Mouse (Mus musculus) granulocyte monocyte progenitor cell, adult 5-6 weeks (primary cell): ENCODE results near the gene Iqgap1. TPM values are rescaled to one million over a fixed set of nuclear protein-coding genes. Genes with fewer than 3 reads are reported as not detected.

Source experiments
- ATAC-seq: replicated peaks from 2 replicates; pipeline ENCODE4 v1.8.0; 2016; ENCODE audit warnings: mild to moderate bottlenecking, moderate TSS enrichment, inconsistent platforms; ENCODE audit not compliant: poor library complexity, severe bottlenecking
- total RNA-seq, 2 experiments: library from RNA; stranded (forward) in 1 of 2; stranded (reverse) in 1 of 2; fragments of 200-712, 200-1000 nt in 1 of 2; fragments of >200 nt in 1 of 2; fragmentation: Nextera tagmentation in 1 of 2; gene quantifications; 2 replicates each; pipeline ENCODE4 v1.2.3; 2014 to 2017

The Iqgap1 gene
- total RNA-seq, 2 experiments from 2014 or later, result 92.9 to 95.4 TPM

GRCm38 (mm10) chr7:80843910-80844640 lies 18.3 kb upstream of the Iqgap1 start:
- ATAC-seq, result no peak

DNA sequence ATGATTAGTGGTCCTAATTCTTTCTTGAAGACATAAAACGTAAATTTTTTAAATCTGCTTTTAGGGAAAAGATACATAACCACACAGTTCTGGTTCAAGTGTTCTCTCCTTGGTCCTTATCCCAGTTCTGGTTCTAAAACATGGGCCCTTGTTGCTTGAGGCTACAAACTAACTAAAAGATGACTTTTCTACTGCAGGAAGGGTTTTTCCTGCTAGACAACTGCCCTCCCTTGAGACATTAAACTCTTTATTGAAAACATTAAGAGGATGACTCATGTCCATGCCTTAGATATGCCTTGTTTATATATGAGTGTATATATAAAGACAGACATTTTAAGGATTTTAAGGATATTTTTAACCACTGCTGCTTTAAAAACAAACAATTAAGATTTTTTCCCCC lies 17.4 kb upstream of the Iqgap1 start:
- no peak for ATAC-seq

DNA sequence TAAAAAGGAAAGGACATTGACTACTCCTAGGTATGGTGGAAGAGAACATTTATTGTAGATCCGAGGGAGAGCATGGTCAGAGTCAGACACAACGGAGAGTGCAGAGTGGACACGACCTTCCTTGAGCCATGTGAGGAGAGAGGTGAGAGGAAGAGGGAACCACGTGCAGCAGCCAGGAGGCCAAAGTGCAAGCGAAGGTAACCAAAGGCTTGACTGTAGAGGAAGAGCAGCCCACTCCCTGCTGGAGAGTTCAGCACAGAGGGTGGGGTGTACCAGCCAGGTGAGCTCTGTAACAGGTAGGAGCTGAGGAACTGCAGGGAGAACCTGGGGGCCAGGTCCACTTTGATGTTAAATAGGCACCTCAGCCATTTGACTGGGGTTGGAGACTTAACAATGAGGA lies 16.4 kb upstream of the Iqgap1 start:
- ATAC-seq, result no peak

GRCm38 (mm10) chr7:80840937-80841336 lies 15.2 kb upstream of the Iqgap1 start:
- no peak for ATAC-seq

DNA sequence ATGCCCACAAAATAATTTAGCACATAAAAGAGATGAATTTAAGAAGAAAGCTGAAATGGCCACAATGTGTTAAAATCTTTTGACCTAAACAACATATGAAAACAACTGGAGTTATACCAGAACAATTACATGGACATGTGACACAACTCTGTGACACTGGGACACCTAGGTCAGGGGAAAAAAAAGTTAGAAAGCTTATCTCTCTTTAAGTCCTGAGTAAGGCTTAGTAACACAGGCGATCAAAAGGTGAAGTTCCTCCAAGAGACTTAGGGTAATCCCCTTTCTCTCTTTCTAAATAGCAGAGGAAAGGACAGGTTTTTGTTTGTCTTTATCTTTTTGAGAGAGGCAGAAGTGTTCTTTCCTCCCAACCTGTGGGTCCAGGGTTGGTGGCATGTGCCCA lies 14.5 kb upstream of the Iqgap1 start:
- ATAC-seq, result no peak

- no peak for ATAC-seq
Observed at GRCm38 (mm10) chr7:80839755-80840154, 14.0 kb upstream of the Iqgap1 start.

DNA sequence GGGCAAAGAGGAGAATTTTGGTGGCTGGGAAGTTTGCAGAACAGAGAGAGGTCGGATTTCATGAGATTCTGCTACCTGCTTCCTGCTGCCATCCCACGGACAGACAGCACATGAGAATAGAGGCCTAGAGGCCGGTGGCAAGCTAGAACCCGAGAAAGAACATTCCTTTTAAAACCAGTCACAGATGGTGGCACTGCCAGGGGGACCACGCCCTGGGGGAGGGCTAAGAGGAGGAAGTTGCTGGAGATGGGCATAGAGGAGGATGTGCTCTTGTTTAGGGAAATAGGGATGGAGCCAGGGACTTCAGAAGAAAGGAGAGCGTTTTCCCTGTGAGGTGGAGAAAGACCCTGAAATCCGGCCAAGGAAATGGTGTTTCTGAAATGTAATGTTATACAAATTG lies 12.5 kb upstream of the Iqgap1 start:
- ATAC-seq, result peak; percentile 65; the same call in 1 of the 2 replicates

- no peak for ATAC-seq
Observed at GRCm38 (mm10) chr7:80837736-80838135, 12.0 kb upstream of the Iqgap1 start.

DNA sequence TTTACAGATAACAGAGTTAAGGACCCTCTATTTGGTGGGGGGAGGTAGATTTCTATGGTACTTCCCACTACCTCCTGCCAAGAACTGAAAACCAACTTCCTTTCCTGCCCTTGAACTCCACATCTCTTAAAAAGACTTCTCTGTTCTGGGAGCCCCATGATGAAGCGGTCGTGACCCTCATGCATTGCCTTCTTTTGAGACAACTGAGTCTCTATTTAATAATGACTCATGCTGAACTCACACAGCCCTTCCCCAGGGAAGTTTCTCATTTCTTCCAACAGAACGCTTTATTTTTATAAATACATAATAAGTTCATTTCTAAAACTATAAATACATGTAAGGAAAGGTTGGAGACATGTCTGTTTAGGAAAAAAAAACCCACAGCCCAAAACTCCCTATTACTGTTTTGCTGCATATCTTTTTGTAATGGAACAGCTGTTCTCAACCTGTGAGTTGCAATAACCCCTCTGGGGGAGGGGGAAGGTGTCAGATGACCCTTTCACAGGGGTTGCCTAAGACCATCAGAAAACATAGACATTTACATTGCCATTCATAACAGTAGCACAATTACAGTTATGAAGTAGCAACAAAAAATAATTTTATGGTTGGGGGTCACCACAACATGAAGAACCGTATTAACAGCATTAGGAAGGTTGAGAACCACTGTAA lies 10.3 kb upstream of the Iqgap1 start:
- ATAC-seq, result no peak

- no peak for ATAC-seq
Observed at GRCm38 (mm10) chr7:80833651-80834532, 8.1 kb upstream of the Iqgap1 start.

DNA sequence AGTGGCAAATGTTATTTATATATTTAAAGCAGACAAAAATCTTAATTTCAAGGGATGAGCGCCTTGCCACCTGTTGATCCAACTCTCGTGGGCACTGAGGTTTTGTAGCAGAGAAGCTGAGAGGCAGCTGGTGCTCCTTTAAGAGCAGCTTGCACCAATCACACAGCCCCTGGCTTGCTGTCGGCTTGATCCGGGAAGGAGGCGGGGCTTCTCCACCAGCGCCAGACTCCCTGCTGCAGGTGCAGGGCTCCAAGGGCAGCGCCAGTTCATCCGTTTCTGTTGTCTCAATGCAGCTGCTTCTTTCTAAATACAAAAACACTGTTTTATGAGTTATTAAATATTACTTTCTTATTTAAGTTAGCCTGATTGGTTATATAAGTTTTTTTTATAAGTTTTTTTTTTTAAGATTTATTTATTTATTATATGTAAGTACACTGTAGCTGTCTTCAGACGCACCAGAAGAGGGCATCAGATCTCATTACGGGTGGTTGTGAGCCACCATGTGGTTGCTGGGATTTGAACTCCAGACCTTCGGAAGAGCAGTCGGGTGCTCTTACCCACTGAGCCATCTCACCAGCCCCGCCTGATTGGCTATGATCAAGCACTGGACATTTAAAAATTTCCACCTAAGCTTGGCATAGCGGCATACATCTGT lies 7.3 kb upstream of the Iqgap1 start:
- ATAC-seq, result peak; percentile 50

DNA sequence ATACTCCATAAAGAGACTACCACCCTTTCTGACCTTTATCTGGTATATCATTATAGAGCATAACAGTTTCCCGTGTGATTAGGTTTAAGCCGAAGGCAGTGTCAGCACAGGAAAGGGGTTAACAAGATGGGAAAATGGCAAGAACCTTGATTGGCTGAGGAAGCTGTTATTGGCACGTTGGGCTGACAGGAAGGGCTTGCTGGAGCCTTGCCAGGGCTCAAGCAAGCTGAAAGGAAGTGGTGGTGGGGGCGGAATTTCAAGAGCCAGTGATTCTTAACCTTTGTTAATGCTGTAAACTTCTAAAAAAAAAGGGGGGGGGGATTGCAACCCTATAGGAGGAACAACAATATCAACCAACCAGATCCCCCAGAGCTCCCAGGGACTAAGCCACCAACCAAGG lies 6.4 kb upstream of the Iqgap1 start:
- ATAC-seq, result peak; percentile 20

GRCm38 (mm10) chr7:80830193-80830803 lies 4.5 kb upstream of the Iqgap1 start:
- peak; percentile 81 for ATAC-seq

- ATAC-seq, result peak; percentile 52
Observed at GRCm38 (mm10) chr7:80828146-80828860, 2.5 kb upstream of the Iqgap1 start.

- ATAC-seq, result peak; percentile 38
Observed at GRCm38 (mm10) chr7:80823875-80824682, 1.7 kb downstream of the Iqgap1 start.

DNA sequence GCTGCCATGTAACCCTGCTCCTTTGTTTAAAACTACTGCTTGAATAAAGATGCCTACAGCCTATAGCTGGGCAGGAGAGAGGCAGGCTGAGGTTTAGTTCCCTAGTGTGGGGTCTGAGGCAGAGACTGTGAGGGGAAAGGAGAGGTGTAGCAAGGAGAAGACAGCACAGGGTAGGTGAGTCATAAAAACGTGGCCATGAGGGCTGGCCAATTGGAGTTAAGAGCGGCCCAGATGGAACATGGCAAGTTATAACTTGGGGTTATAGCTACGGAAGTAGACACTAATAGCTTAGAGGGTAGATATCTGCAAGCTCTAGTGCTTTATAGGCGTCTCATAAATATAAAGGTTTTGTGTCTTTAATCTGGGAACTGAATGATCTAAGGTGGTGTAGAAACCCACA lies 2.5 kb downstream of the Iqgap1 start:
- no peak for ATAC-seq

DNA sequence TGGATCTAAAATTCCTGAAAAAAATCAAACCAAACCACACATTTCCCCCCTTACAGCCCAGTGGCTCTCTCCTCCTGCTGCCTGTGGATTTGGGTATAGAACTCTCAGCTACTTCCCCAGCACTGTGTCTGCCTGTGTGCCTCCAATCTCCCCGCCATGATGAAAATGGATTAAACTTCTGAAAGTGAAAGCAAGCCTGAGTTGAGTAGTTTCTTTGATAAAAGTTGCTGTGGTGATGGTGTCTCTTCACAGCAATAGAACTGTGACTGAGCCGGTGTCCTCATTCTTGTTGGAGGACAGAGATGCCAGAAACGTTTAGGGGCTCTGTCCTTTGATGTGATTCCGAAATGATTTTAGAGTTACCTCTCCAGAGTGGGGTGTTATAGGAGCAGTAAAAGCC lies 4.9 kb downstream of the Iqgap1 start:
- ATAC-seq, result no peak

- no peak for ATAC-seq
Observed at GRCm38 (mm10) chr7:80816641-80817040, 9.1 kb downstream of the Iqgap1 start.

GRCm38 (mm10) chr7:80813397-80813796 lies 12.4 kb downstream of the Iqgap1 start:
- peak; percentile 48; the same call in 1 of the 2 replicates for ATAC-seq
